Mouse (Mus musculus) A20 (cell line): ENCODE results near the gene Igsf3.

Experiments
- DNase-seq: peaks from one replicate; pipeline ENCODE4 v3.0.0-alpha.2; 2011; ENCODE audit warnings: low read depth, low spot score

The Igsf3 gene

GRCm38 (mm10) chr3:101372345-101372980, 4.4 kb upstream of the Igsf3 start:
- DNase-seq, result peak; percentile 92

DNA sequence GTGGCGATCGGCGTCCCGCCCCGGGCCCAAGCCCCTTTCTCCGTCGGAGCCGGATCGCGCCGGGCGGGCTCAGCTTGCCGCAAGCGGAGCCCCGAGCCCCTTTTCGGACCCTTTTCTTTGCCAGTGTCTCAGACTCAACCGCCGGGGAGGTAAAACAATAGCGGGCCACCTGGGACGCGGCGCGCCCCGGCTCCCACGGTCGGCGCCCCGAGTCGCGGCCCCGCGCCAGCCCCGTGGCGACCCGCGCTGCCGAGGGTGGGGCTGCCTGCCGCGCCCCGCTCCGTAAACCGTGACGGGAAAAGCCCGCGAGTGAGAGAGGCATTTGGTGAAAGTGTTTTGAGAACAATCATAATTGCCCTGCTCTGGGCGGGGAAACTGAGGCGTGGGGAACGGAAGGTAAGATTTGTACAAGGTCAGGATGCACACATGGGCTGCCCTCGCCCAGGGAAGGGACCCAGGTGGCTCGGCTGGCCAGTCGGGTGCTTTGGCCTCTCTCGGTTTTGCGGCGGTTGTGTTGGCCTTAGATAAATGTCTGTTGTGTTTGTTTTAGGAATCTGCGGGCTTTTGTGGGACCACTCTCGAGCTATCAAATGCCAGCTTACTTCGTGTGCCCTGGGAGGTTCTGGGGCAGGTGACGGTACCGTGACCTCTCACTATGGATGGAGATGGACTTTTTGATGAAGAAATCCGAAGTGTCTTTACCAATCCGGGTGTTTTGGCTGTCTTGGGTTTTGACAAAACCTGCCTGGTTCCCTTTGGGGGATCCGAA, 557 bp downstream of the Igsf3 start:
- peak; percentile 26 for DNase-seq

GRCm38 (mm10) chr3:101378102-101378501, 1.2 kb downstream of the Igsf3 start:
- DNase-seq, result no peak

DNA sequence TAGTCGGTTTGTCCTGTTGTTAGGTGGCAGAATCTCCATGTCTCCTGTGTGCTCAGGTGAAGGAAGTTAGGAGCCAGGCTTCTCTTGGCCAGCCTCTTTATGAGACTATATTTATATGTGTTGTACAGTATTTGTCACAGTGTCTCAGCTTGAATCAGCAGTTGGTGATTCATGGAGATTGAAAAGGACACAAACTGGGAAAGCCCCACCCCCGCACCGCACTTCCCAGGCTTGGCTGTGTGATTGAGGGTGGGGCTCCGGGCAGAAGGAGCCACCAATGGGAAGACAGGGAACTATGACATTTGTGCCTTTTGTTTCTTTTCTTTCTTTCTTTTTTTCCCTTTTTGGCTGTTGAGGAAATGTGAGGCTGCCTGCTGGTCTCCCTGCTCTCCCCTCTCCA, 2.9 kb downstream of the Igsf3 start:
- DNase-seq, result no peak

- no peak for DNase-seq
These were observed 4.8 kb downstream of the Igsf3 start for GRCm38 (mm10) chr3:101381691-101382090.

DNA sequence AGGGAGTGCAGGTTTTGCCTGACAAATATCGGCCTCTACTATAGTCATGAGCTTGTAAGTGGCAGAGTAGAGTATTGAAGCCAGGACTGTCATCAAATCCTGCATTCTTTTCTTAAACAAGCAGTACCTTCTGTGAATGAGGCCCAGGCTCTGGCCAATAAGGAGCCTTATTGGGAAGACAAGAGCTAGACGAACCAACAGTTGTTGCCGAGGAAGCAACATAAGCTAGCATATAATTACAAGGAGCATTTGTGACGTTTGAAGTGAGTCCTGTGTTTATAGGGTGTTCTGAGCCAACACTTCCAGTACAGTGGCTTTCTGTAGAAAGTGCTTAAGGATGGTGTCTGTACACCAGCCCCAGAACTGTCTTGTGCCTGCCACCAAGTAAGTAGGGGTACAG, 5.9 kb downstream of the Igsf3 start:
- DNase-seq, result no peak

DNA sequence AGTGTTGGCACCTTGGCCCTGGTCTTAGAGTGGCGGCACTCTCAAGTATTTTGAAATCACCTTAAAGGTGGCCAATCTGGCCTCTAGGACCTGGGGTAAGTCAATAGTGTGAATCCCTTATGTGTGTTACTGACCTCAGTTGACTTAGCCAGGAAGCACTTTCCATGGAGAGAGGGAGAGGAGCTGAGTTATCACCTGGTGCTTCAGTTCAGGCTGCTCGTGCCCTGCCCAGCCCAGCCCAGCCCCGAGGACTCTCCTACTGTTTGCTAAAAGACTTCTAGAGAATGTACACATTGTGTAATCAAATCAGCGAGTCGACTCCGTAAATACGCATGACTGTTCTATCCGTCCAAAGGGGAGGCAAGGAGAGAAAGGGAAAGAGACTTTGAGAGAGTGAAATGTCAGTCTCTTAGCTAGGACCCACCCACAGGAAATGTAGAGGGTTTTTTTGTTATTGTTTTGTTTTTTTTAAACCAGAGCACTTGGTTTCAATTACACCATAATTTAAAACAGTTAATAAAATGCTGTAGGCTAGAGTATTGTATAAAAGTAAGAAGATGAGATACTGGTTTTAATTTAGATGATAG, 9.6 kb downstream of the Igsf3 start:
- no peak for DNase-seq

DNA sequence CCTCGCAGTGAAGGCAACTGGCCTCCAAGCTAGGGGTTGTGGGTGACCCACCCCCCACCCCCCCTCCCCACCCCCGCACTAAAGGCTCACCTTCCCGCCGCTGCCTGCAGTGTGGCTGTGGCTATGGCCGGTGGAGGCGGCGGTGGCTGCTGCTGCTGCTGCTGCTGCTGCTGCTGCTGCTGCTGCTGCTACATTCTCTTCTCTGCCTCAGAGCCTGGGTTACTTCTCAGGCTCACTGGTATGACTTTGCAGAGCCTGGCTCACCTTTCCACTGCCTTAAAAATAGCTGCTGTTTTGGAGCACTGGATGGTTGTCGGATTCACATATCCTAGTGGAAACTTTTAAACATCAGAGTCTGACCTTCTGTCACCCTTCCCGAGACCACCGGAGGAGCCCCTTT, 11.0 kb downstream of the Igsf3 start:
- DNase-seq, result no peak

DNA sequence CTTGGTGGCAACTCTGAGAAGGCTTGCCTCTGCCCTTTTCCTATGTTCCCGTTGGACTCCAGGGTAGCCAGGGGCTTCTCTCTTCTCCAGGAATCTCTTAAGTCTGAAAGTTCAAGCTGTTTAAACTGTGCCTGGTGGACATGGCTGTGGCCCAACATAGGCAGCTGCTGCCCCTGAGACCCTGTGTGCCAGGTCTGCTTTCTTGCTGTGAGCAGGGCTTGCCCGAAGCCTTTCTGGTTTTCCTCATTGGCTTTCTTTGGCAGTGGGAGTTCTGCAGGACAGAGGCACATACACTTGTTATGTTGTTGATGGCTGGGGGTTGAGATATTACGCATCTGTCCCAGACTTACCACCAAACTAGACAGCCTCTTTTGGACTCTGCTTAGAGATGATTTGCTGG, 12.7 kb downstream of the Igsf3 start:
- DNase-seq, result no peak

DNA sequence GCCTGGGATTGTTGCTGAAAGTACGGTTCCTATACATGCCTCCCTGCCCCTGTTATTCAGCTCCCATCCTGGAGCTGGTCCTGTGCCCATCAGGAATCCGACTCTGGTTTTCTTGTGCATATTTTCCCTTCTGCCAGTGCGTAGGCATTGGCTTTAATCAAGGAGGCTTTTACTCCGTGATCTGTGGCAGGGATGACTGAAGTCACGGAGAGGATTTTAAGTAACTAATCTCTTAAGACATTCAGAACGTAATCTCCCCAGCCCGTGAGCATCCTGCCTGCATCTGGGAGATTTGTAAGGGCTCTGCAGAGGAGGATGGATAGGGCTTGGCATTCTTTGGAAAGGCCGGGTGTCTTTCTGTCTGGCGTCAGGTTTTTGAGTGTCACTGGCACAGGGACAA, 13.6 kb downstream of the Igsf3 start:
- no peak for DNase-seq

DNA sequence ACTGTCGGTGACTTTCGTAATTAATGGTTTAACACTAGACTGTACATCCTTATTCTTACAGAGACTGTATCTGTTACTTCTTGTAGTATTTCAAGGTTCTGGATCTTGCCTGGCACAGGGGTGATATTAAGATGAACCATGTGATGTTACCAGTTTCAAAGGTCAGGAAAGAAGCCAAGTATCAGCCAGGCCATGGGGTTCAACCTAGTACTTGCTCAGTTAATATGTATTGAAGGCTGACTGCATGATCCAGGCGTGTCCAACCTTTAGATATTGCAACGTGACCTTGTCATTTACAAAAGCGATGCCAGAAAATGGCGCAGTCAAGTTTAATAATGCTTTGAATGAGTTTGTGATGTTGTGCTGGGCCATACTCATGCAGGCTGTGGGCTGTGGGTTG, 15.1 kb downstream of the Igsf3 start:
- no peak for DNase-seq

GRCm38 (mm10) chr3:101393103-101393644, 16.3 kb downstream of the Igsf3 start:
- DNase-seq, result no peak

DNA sequence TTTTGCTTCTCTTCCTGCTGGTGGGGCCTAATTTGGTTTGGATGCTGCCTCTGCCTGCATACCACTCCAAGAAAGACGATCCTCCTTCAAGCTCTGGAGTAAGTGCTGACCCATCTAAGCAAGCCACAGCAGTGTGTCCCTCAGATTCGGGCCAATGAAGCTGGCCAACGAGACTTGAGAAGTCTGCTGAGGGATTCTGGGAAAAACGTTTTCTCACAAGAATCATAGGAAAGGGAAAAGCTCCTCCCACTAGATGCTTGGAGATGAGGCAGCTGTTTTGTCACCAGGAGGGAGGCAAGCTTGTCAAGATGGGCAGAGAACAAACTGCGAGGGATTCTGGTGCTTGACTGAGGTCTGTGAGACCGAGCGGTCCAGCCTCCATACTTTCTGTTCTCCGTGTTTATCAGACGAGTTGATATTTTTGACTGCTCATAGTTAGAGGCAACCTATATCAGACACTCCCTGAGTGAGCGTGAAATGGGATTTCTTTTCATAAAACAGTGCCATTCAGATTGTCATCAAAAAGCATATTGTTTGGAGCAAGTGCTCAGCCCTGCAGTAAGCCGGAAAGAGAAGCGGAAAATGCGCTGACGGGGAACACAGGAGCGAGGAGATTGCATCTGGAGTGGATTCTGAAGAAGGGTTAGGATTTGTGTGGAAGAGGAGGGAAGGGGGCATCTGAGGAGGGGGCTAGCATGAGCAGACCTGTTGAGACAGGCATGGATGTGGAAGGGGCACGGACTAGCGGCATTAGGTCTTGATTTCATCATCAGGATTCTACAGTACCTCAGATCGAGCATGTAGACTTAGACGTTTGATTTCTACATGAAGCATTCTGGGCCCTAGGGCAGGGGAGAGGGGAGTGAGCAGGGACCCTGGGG, 17.0 kb downstream of the Igsf3 start:
- no peak for DNase-seq

- no peak for DNase-seq
These were observed 18.5 kb downstream of the Igsf3 start for GRCm38 (mm10) chr3:101395341-101395740.

- DNase-seq, result no peak
These were observed 19.2 kb downstream of the Igsf3 start for GRCm38 (mm10) chr3:101396061-101396460.

DNA sequence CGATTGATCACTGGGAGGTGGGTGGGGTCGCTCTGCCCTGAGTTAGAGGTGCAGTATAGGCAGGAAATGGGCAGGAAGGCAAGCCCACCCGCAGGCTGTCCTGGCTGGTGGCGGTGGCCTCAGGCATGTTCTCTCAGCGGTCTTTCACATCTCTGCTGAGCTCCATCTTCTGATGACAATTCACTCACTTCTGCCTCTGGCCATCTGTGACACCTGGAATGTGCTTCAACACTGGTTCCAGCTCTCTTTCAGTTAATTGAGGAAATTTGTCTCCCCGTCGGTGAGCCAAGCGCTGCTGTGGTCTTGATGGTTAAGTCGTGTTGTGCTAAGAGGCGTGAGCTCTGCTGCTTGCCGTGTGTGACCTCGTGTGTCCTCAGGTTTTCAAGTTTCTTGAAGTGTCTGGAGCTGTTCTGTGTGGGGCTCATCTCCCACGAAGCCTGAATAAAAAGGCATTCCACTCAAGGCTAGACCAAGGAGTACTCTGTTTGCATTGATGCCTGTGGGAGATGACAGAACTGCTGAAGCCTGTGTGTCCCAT, 19.9 kb downstream of the Igsf3 start:
- no peak for DNase-seq

GRCm38 (mm10) chr3:101397422-101397821, 20.5 kb downstream of the Igsf3 start:
- DNase-seq, result no peak

DNA sequence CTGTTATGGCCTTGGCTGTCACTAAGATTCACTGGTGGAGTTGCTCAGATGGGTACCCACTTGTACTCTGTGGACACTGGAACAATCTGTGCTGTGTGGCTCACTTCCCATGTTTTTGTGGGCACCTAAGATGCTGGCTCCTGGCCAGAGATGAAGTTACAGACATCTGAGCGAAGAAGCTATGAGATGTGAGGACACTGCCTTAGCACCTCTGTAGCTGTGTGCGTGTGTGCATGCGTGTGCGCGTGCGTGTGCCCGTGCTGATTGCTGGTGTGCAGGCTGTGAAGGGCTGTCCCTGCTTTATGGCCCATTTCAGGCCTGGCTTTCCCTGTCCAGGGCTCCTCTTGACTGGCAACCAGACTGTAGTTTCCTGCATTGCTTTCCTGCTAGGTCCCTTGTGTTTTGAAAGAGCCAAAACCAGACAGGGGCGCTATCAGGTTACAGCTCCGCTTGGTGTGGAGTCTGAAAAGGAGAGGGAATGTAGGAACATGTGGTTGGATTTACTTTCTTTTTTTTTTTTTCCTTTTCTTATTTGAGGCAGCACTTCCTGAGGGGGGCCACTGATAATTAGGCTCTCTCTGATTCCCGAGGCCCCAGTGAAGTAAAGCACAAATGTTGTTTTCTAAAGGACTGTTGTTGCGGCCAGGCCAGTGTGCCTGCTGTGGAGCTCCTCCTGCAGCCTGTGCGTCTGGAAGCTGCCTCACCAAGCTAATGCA, 21.3 kb downstream of the Igsf3 start:
- no peak for DNase-seq

DNA sequence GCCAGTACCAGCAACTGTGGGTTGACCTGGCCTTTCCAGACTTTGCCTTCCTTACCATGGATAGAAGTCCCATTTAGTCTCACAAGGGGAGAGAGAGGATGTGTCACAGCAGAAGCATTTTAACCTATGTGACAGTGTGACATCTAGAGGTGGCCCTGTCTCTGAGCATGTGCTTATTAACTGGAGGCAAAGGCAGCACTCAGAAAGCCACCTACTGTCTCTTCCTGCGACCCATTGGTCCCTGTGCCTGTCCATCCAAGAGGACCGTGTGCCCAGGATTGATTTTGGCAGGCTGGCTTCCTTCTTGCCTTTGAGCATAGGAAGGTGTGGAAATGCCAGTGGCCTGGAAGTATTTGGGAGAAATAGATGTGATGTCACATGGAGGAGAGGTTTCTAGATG, 22.0 kb downstream of the Igsf3 start:
- no peak for DNase-seq

GRCm38 (mm10) chr3:101401501-101401900, 24.6 kb downstream of the Igsf3 start:
- no peak for DNase-seq
